Mouse (Mus musculus) stomach, postnatal 0 days (tissue): ENCODE measurements around the gene Hdac11.

Experiments used
- CTCF ChIP-seq: IDR thresholded peaks from 2 replicates; pipeline ENCODE4 v1.5.1; 2016; ENCODE audit warnings: antibody characterized with exemption, low read depth, mild to moderate bottlenecking, moderate library complexity
- EP300 ChIP-seq: optimal IDR thresholded peaks from 2 replicates; pipeline ENCODE3; 2016; ENCODE audit warnings: antibody characterized with exemption

GRCm38 (mm10) chr6:91130856-91131255 lies 25.6 kb upstream of the Hdac11 start:
- TF ChIP-seq CTCF = no peak
- TF ChIP-seq EP300 = no peak
